Mouse (Mus musculus) forebrain, embryonic 11.5 days (tissue): ENCODE results near the gene N4bp2l2. TPM values are rescaled to one million over a fixed set of nuclear protein-coding genes. Genes with fewer than 3 reads are reported as not detected.

Source experiments
- ATAC-seq: fragments of 200-750 bp; cut with Nextera tagmentation; replicated peaks from 2 replicates; pipeline ENCODE4 v1.8.0; 2017; ENCODE audit warnings: moderate TSS enrichment; ENCODE audit not compliant: low FRiP score
- DNase-seq: peaks from one replicate; pipeline ENCODE4 v3.0.0-alpha.2; 2017; ENCODE audit warnings: low spot score
- H3K27ac ChIP-seq: fragments of 300-500 bp; sonication (generic); 2 replicates; pipeline ENCODE4 v1.5.1; 2014; ENCODE audit warnings: low read depth, low read length
- H3K27me3 ChIP-seq: fragments of 300-500 bp; sonication (generic); 2 replicates; pipeline ENCODE4 v1.6.1; 2014; ENCODE audit warnings: mild to moderate bottlenecking, low read length, mixed read lengths; ENCODE audit not compliant: control insufficient read depth, insufficient read depth
- H3K36me3 ChIP-seq: fragments of 300-500 bp; sonication (generic); 2 replicates; pipeline ENCODE4 v1.6.1; 2014; ENCODE audit warnings: mild to moderate bottlenecking, low read length, moderate library complexity, mixed read lengths; ENCODE audit not compliant: control insufficient read depth, insufficient read depth
- H3K4me1 ChIP-seq: fragments of 300-500 bp; sonication (generic); replicated peaks from 2 replicates; pipeline ENCODE4 v1.6.1; 2014; ENCODE audit warnings: low read length, mixed read lengths; ENCODE audit not compliant: control insufficient read depth, insufficient read depth
- H3K4me2 ChIP-seq: fragments of 300-500 bp; sonication (generic); 2 replicates; pipeline ENCODE4 v1.6.1; 2014; ENCODE audit warnings: low read depth, mild to moderate bottlenecking, low read length, moderate library complexity, mixed read lengths; ENCODE audit not compliant: severe bottlenecking
- H3K4me3 ChIP-seq: fragments of 300-500 bp; sonication (generic); 2 replicates; pipeline ENCODE4 v1.5.1; 2014; ENCODE audit warnings: low read depth, low read length
- H3K9ac ChIP-seq: fragments of 300-500 bp; sonication (generic); 2 replicates; pipeline ENCODE4 v1.6.1; 2014; ENCODE audit warnings: low read length
- H3K9me3 ChIP-seq: fragments of 300-500 bp; sonication (generic); 2 replicates; pipeline ENCODE4 v1.6.1; 2016; ENCODE audit warnings: low read length, mixed read lengths; ENCODE audit not compliant: control insufficient read depth
- WGBS: fragments of 180-500 bp; shearing (Covaris S2); extraction: QIAGEN DNeasy Blood & Tissue Kit; methylation state at CpG from one replicate; pipeline ENCODE4 v1.1.7; 2014; 5-methylcytosine and 5-hydroxymethylcytosine counted together
- polyA plus RNA-seq: library from polyadenylated mRNA; unstranded; fragments of >200 nt; fragmentation: Nextera tagmentation; extraction: Ambion mirVana; gene quantifications from 2 replicates; pipeline ENCODE4 v1.2.1, GENCODE M21; 2014

Gene N4bp2l2
- polyA plus RNA-seq, 1 experiment from 2014 or later, result 43.8 TPM

DNA sequence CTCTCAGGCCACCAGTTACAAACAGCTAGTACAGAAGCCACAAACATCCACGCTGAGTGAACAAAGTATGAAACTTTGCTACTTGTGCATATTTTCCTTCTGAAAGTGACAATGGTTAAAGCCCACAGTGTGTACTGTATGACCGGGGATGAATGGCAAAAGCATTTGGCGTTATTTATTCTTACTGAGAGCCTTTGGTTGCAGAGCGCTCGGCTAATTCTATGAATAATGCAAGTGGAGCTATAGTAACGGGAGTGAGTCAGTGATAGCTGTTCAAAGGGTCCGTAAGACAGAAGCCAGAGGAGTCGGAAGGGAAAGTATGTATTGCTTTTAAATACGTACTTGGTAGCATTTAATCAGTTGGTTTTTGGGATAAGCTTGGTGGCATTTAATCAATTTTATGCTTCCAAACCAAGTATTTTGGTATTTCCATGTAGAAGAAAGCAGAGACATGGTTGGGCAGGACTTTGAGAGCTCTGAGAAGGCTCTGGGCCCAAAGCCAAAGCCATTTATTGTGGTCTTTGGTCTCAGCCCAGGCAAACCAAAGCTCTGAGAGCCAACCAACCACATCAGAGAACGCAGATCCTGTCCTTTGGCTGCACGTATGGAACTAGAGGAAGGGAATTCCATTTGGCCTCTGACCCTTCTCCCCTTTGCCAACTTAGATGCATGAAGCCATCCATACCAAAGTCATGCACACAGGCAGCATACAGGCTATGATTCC is 95.3 kb downstream of the N4bp2l2 start:
- DNase-seq (no peak), ATAC-seq (no peak)
- H3K4me3 ChIP-seq, result no peak overlapping the region
- no peaks in the 10 kb centered on the region for H3K4me1 ChIP-seq
- WGBS, result 91% methylated on average over 11 of the region's 11 CpGs
- H3K27me3 ChIP-seq, result no peaks in the 10 kb centered on the region
- H3K4me2 ChIP-seq, result no peak overlapping the region
- H3K36me3 ChIP-seq, result no peaks in the 10 kb centered on the region; the same call in 1 of the 2 replicates
- no peak overlapping the region for H3K27ac ChIP-seq
- H3K9me3 ChIP-seq, result no peaks in the 10 kb centered on the region
- H3K9ac ChIP-seq, result no peak overlapping the region

DNA sequence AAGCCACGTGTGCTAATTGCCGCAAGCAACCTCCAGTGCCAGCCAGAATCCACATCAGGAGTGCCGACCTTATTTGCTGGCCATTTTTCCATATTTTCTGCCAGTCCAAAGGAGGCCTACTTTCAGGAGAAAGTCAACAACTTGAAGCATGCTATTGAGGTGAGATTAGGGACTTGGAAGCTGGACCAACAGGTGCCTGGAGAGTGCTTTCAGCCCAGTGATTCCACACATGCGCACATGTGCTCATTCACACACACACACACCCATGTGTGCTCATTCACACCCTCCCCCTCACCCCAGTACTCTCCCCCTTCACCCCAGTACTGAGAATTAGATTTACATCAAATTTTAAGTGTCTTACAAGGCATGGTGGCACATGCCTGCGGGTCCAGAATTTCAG is 99.0 kb downstream of the N4bp2l2 start:
- Histone ChIP-seq H3K4me2 (no peak overlapping the region), H3K27me3 (no peaks in the 10 kb centered on the region), H3K9ac (no peak overlapping the region), H3K9me3 (no peaks in the 10 kb centered on the region), H3K4me3 (no peak overlapping the region), H3K36me3 (no peaks in the 10 kb centered on the region; the same call in 1 of the 2 replicates), H3K27ac (no peak overlapping the region), H3K4me1 (no peaks in the 10 kb centered on the region)
- 87% methylated on average over 5 of the region's 5 CpGs for WGBS
- ATAC-seq (no peak), DNase-seq (peak; percentile 39)

- Histone ChIP-seq H3K27ac (no peak overlapping the region), H3K4me2 (no peak overlapping the region), H3K36me3 (no peaks in the 10 kb centered on the region; the same call in 1 of the 2 replicates), H3K9me3 (no peaks in the 10 kb centered on the region), H3K9ac (no peak overlapping the region), H3K27me3 (no peaks in the 10 kb centered on the region), H3K4me3 (no peak overlapping the region), H3K4me1 (no peaks in the 10 kb centered on the region)
- DNase-seq, result peak; percentile 22
- no peak for ATAC-seq
- WGBS, result 74% methylated on average over 3 of the region's 3 CpGs
Measured at GRCm38 (mm10) chr5:150566226-150566625, 99.8 kb downstream of the N4bp2l2 start.

- Histone ChIP-seq H3K27ac (no peak overlapping the region), H3K4me3 (no peak overlapping the region), H3K9ac (no peak overlapping the region), H3K9me3 (no peaks in the 10 kb centered on the region), H3K36me3 (no peaks in the 10 kb centered on the region; the same call in 1 of the 2 replicates), H3K4me1 (no peaks in the 10 kb centered on the region), H3K4me2 (no peak overlapping the region), H3K27me3 (no peaks in the 10 kb centered on the region)
- DNase-seq (no peak), ATAC-seq (no peak)
- 96% methylated on average over 6 of the region's 6 CpGs for WGBS
Measured at GRCm38 (mm10) chr5:150564426-150564825, 101.6 kb downstream of the N4bp2l2 start.

DNA sequence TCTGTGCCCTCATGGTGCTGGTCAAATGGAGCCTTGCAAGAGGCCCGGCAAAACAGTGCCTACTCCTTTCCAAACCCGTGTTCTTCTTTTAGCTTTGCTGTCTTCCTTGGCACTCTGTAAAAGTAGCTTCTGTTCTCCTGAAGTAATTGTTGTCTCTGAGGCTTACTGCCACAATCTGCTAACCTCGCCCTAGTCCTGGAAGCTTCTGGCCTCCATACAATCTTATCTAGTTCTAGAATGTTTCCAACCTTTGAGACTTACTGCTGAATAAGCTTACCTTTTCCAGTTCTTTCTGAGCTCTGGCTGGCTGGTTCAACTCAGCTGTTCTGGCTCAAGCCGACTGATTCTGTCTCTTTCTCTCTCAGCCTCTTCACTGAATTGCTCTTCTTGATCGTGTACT is 104.2 kb downstream of the N4bp2l2 start:
- Histone ChIP-seq H3K9me3 (no peaks in the 10 kb centered on the region), H3K27ac (no peak overlapping the region), H3K4me1 (no peaks in the 10 kb centered on the region), H3K9ac (no peak overlapping the region), H3K4me3 (no peak overlapping the region), H3K36me3 (no peaks in the 10 kb centered on the region; the same call in 1 of the 2 replicates), H3K27me3 (no peaks in the 10 kb centered on the region), H3K4me2 (no peak overlapping the region)
- no peak for ATAC-seq
- WGBS, result 93% methylated on average over 5 of the region's 5 CpGs
- DNase-seq, result no peak

- Histone ChIP-seq H3K4me1 (no peaks in the 10 kb centered on the region), H3K27ac (no peak overlapping the region), H3K9ac (no peak overlapping the region), H3K4me3 (no peak overlapping the region), H3K4me2 (no peak overlapping the region), H3K36me3 (no peaks in the 10 kb centered on the region; the same call in 1 of the 2 replicates), H3K9me3 (no peaks in the 10 kb centered on the region), H3K27me3 (no peaks in the 10 kb centered on the region)
- DNase-seq (no peak), ATAC-seq (no peak)
Measured at GRCm38 (mm10) chr5:150561376-150561775, 104.6 kb downstream of the N4bp2l2 start.

DNA sequence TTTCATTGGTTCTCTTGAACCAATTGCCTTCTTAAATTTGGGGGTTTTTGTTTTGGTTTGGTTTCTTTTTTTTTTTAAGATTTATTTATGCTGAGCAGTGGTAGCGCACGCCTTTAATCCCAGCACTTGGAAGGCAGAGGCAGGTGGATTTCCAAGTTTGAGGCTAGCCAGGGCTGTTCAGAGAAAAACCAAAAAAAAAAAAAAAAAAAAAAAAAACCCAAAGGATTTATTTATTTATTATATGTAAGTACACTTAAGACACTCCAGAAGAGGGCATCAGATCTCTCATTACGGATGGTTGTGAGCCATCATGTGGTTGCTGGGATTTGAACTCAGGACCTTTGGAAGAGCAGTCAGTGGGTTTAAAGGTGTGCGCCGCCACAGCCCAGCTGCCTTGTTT is 105.1 kb downstream of the N4bp2l2 start:
- Histone ChIP-seq H3K27me3 (no peaks in the 10 kb centered on the region), H3K4me3 (no peak overlapping the region), H3K9ac (no peak overlapping the region), H3K36me3 (no peaks in the 10 kb centered on the region; the same call in 1 of the 2 replicates), H3K4me2 (no peak overlapping the region), H3K4me1 (no peaks in the 10 kb centered on the region), H3K27ac (no peak overlapping the region), H3K9me3 (no peaks in the 10 kb centered on the region)
- DNase-seq (no peak), ATAC-seq (no peak)
- 98% methylated on average over 5 of the region's 5 CpGs for WGBS

DNA sequence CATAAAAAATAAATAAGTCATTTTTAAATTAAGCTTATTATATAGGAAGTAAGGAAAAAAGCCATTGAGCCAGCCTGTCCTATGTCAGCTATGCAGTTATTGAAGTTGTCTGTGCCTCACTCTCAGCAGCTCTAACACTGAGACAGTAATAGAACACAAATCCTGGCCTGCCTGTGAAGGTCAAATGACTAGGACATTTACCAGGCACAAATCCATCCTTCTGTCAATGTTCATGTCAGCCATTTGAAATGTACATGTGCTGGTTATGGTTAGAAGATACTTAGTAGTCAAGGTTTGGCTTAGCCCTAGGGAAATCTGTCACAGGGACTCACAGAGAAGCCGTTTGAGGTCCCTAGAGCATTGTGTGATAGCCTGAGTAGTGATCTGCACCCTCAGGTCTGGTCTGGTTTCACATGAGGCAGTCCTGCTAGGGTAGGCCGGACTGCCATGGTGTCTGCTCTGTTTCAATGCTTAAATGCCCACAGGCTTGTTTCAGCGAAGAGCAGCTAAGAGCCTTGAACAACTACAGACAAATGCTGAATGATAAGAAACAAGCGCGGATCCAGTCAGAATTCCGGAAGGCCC is 106.4 kb downstream of the N4bp2l2 start:
- no peak for ATAC-seq
- no peaks in the 10 kb centered on the region for H3K27me3 ChIP-seq
- no peaks in the 10 kb centered on the region for H3K9me3 ChIP-seq
- no peak for DNase-seq
- H3K27ac ChIP-seq, result no peak overlapping the region
- no peak overlapping the region for H3K9ac ChIP-seq
- H3K4me1 ChIP-seq, result no peaks in the 10 kb centered on the region
- H3K4me3 ChIP-seq, result no peak overlapping the region
- 96% methylated on average over 6 of the region's 6 CpGs for WGBS
- H3K4me2 ChIP-seq, result no peak overlapping the region
- H3K36me3 ChIP-seq, result no peaks in the 10 kb centered on the region; the same call in 1 of the 2 replicates
